ENCODE assay signal across 12 mouse cellular contexts in genomic region chrX:130502680-130503464, GRCm38 (mm10).
A peak's percentile ranks its signal among the peaks of the same experiment; 100 is the strongest.
DNase-seq lines count a peak whose midpoint lies in the region; ATAC-seq and TF ChIP-seq lines count a peak whose summit lies in the region.
"Had no signal": no experiment of that assay in that cellular context is flagged by ENCODE, and none has a peak within 500 bp of the region (broad histone marks: within the 10 kb centered on the region; RNA-seq: fewer than 3 reads in every experiment).

No protein-coding gene starts in this region.

- no peak for TF ChIP-seq CTCF in kidney, adult 2 months (conservative IDR thresholded peaks at IDR 0.05; ENCODE audit: insufficient read depth, insufficient read length, low read depth, low read length)

- DNase-seq in cerebellum, adult 8-10 months, result peak; percentile 10
- peak; percentile 1 for DNase-seq in embryo, embryonic 9.5 days (ENCODE audit: extremely low spot score)
- DNase-seq in layer of hippocampus, adult 9-10 months (ENCODE audit: low spot score), result peak; percentile 12
- DNase-seq in kidney, adult 18-20 months, result no peak
- DNase-seq in thymus, postnatal 10 days (ENCODE audit: low spot score in 2 of 2), result no peak
- no peak for DNase-seq in kidney, adult 2 months
- DNase-seq: kidney, postnatal 36 days; lung, adult 2 months; retina, postnatal 1 day; thymus, postnatal 4 days had no signal

- 37% methylated on average over 12 of the region's 12 CpGs for WGBS in neural tube, embryonic 12.5 days
- 58% methylated on average over 12 of the region's 12 CpGs for WGBS in kidney, adult 2 months

- no peak overlapping the region for H3K27ac ChIP-seq in neural tube, embryonic 12.5 days
- no peak overlapping the region for H3K27ac ChIP-seq in kidney, adult 2 months (ENCODE audit: insufficient read depth, low read depth, low read length)
- H3K27ac ChIP-seq: embryonic facial prominence, embryonic 15.5 days had no signal

- no peaks in the 10 kb centered on the region for H3K27me3 ChIP-seq in neural tube, embryonic 12.5 days (replicated peaks)
- H3K27me3 ChIP-seq in kidney, adult 2 months (replicated peaks; ENCODE audit: control insufficient read depth, insufficient read depth, low read length), result no peaks in the 10 kb centered on the region
- H3K27me3 ChIP-seq: embryonic facial prominence, embryonic 15.5 days had no signal

- H3K4me1 ChIP-seq in neural tube, embryonic 12.5 days, result no peaks in the 10 kb centered on the region; the same call in 1 of the 2 replicates
- H3K4me1 ChIP-seq in kidney, adult 2 months (ENCODE audit: control insufficient read depth, insufficient read depth, low read length), result no peaks in the 10 kb centered on the region
- H3K4me1 ChIP-seq: embryonic facial prominence, embryonic 15.5 days had no signal

- H3K9me3 ChIP-seq in neural tube, embryonic 12.5 days, result no peaks in the 10 kb centered on the region
- H3K9me3 ChIP-seq: embryonic facial prominence, embryonic 15.5 days had no signal

- H3K36me3 ChIP-seq in neural tube, embryonic 12.5 days, result no peaks in the 10 kb centered on the region
- no peaks in the 10 kb centered on the region for H3K36me3 ChIP-seq in kidney, adult 2 months (ENCODE audit: control insufficient read depth, insufficient read depth, low read length)
- H3K36me3 ChIP-seq: embryonic facial prominence, embryonic 15.5 days had no signal

- no peak overlapping the region for H3K9ac ChIP-seq in neural tube, embryonic 12.5 days
- H3K9ac ChIP-seq: embryonic facial prominence, embryonic 15.5 days had no signal

- ATAC-seq in neural tube, embryonic 12.5 days (ENCODE audit: low FRiP score, low read depth), result peak; percentile 81

- peak overlapping the region; percentile 44 for H3K4me2 ChIP-seq in neural tube, embryonic 12.5 days (replicated peaks)
- H3K4me2 ChIP-seq: embryonic facial prominence, embryonic 15.5 days had no signal

- no peak for TF ChIP-seq POLR2A in kidney, adult 2 months (IDR thresholded peaks at IDR 0.05; ENCODE audit: low read depth, low read length)

- 0 out of 2 replicates have a peak overlapping the region, but pooled peaks have one; percentile 8 for H3K4me3 ChIP-seq in neural tube, embryonic 12.5 days
- H3K4me3 ChIP-seq in kidney, adult 2 months (ENCODE audit: insufficient read depth, low read depth, low read length), result no peak overlapping the region
- H3K4me3 ChIP-seq: embryonic facial prominence, embryonic 15.5 days had no signal

Comparison
In these comparisons a context has a peak if more than half of its experiments do, and no peak if none do; other contexts are left out.
1. DNase-seq: peak in cerebellum, adult 8-10 months (single experiment), embryo, embryonic 9.5 days (single experiment) and layer of hippocampus, adult 9-10 months (single experiment); none in kidney, adult 18-20 months (single experiment), thymus, postnatal 10 days (0 of 2) and kidney, adult 2 months (single experiment).